Mouse (Mus musculus) embryonic fibroblast, embryonic 13.5 days (primary cell): ENCODE data around the gene Spib. TPM values are rescaled to one million over a fixed set of nuclear protein-coding genes. Genes with fewer than 3 reads are reported as not detected.

Experiments
- H3K27ac ChIP-seq: 2 replicates; pipeline ENCODE4 v1.5.1; 2012; ENCODE audit warnings: low read length, control low read depth, inconsistent platforms; ENCODE audit not compliant: insufficient read depth
- H3K4me1 ChIP-seq: 2 replicates; pipeline ENCODE4 v1.6.1; 2011; ENCODE audit warnings: low read length; ENCODE audit not compliant: control insufficient read depth, insufficient read depth
- H3K4me3 ChIP-seq: 2 replicates; pipeline ENCODE4 v1.5.1; 2011; ENCODE audit warnings: mild to moderate bottlenecking, control low read depth, low read length; ENCODE audit not compliant: insufficient read depth
- CTCF ChIP-seq: IDR thresholded peaks from 2 replicates; pipeline ENCODE4 v1.5.1; 2011; ENCODE audit warnings: mild to moderate bottlenecking, control low read depth, low read length, moderate library complexity, borderline replicate concordance; ENCODE audit not compliant: insufficient read depth
- POLR2A ChIP-seq: IDR thresholded peaks from 2 replicates; pipeline ENCODE4 v1.6.1; 2011; ENCODE audit warnings: low read depth, mild to moderate bottlenecking, control low read depth, low read length, moderate library complexity
- polyA plus RNA-seq: library from polyadenylated mRNA; stranded (reverse); fragments of >200 nt; gene quantifications from 2 replicates; pipeline ENCODE4 v1.2.4, GENCODE M21; 2011; ENCODE audit warnings: low read depth; ENCODE audit not compliant: missing spikeins, insufficient read length

Gene Spib
- polyA plus RNA-seq, result not detected in 2 replicates

GRCm38 (mm10) chr7:44531946-44532732 lies at the start of gene Spib:
Gene Spib (minus strand): TSS chr7:44532071.
- no peaks in the 10 kb centered on the region for H3K4me1 ChIP-seq
- no peak within 1 kb of the TSS for H3K4me3 ChIP-seq
- TF ChIP-seq POLR2A (no peak), CTCF (no peak)
- no peak within 1 kb of the TSS for H3K27ac ChIP-seq

GRCm38 (mm10) chr7:44581637-44582036 lies 49.8 kb upstream of the Spib start:
- H3K4me3 ChIP-seq, result no peak overlapping the region
- TF ChIP-seq CTCF (no peak), POLR2A (no peak)
- H3K4me1 ChIP-seq, result no peaks in the 10 kb centered on the region
- no peak overlapping the region for H3K27ac ChIP-seq

GRCm38 (mm10) chr7:44576333-44576844 lies 44.5 kb upstream of the Spib start:
- H3K4me3 ChIP-seq, result no peak overlapping the region
- no peak for TF ChIP-seq CTCF
- TF ChIP-seq POLR2A, result no peak
- no peak overlapping the region for H3K27ac ChIP-seq
- no peaks in the 10 kb centered on the region for H3K4me1 ChIP-seq

DNA sequence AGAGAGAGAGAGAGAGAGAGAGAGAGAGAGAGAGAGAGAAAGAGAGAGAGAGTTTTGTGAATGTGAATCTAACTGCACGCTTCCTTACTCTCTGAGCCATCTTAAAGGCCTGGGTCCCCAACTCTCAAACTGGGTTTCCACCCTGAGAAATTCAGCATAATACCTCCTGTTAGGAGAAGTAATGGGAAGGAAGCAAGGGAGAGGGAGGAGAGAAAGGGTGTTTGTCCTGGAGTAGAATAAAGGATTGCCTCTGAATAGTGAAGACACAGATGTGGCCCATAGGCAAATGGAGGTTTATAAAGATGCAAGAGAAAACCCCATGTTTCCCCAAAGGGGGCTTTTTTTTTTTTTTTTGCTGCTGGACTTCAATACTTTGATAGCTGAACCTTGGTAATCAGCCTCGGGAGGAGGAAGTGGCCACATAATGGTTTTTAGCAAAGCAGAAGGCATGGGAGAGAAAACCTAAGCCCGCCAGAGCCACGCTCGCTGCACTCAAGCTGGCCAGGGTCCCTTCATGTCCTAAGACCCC lies 41.1 kb upstream of the Spib start:
- Histone ChIP-seq H3K27ac (no peak overlapping the region), H3K4me1 (no peaks in the 10 kb centered on the region), H3K4me3 (no peak overlapping the region)
- TF ChIP-seq CTCF (no peak), POLR2A (no peak)

- H3K4me1 ChIP-seq, result no peaks in the 10 kb centered on the region
- H3K27ac ChIP-seq, result no peak within 1 kb of the TSS
- no peak within 1 kb of the TSS for H3K4me3 ChIP-seq
- TF ChIP-seq POLR2A, result no peak
- TF ChIP-seq CTCF, result no peak
These were observed 40.4 kb upstream of the Spib start, which contains the start of gene Napsa for GRCm38 (mm10) chr7:44572213-44572701. Gene Napsa (plus strand): TSS chr7:44572380.

GRCm38 (mm10) chr7:44571811-44572210 lies 39.9 kb upstream of the Spib start:
- H3K27ac ChIP-seq, result no peak overlapping the region
- no peak overlapping the region for H3K4me3 ChIP-seq

DNA sequence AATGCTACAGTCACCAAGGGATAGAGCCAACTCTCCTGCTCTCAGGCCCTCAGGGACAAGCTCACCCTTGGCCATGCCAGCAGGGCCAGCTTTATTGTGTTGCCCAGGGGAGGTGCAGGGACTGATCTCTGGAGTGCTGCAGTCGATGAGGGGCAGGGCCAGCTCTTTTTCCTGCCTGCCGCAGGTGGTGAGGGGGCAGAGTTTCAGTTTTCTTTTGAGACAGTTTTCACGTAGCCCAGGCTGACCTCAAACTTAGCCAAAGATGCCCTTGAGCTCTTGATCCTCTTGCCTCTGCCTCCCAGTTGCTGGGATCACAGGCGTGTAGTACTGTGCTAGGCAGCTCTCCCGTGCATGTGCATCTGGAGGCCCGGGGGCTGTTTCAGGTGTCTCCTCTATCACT lies 39.1 kb upstream of the Spib start:
- Histone ChIP-seq H3K4me1 (no peaks in the 10 kb centered on the region), H3K4me3 (no peak overlapping the region), H3K27ac (no peak overlapping the region)
- no peak for TF ChIP-seq POLR2A
- TF ChIP-seq CTCF, result no peak

More at GRCm38 (mm10) chr7:44571811-44572210, 39.9 kb upstream of the Spib start:
- TF ChIP-seq POLR2A (no peak), CTCF (no peak)
- no peaks in the 10 kb centered on the region for H3K4me1 ChIP-seq

DNA sequence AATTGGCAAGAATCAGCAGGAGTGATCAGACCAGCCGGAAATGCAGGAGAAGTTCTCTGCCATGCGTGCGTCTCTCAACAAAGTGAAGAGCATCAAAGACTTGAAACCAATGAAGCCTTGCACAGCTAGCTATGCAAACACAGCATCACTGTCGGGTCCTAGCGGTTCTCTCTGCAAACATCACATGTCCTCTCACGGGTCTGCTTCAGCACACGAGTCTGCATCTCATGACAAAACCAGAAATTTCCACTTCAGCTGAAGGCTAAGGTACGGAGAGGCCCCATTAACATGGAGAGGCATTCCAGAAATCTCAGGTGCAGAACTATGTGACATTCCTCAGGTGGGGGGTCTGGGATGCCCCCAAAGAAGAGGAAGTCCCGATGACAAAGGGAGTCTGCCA lies 36.9 kb upstream of the Spib start:
- no peak overlapping the region for H3K27ac ChIP-seq

GRCm38 (mm10) chr7:44565414-44565813 lies 33.5 kb upstream of the Spib start:
- TF ChIP-seq POLR2A (no peak), CTCF (no peak)

More for the DNA sequence above, 36.9 kb upstream of the Spib start:
- no peak overlapping the region for H3K4me3 ChIP-seq
- no peak for TF ChIP-seq POLR2A
- no peaks in the 10 kb centered on the region for H3K4me1 ChIP-seq

DNA sequence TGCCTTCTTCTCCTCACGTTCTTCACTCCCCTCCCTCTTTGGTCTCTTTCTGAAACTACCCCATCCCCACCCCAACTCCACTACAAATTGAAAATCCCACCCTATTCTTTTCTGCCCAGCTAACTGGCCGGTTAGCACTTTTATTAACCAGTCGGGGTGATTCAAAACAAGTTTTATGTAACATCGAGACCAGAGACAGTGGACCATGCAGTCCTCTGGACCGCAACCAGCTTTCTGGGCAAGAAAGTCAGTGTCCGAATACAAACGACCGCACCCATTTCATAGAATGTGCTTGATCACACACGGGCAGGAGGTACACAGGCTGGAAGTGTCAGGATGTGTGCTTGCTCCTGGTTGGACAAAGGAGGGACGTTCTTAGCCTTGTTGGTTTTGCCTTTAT lies 32.6 kb upstream of the Spib start:
- TF ChIP-seq POLR2A, result no peak
- TF ChIP-seq CTCF, result no peak
- Histone ChIP-seq H3K4me3 (no peak overlapping the region), H3K4me1 (no peaks in the 10 kb centered on the region), H3K27ac (no peak overlapping the region)

More at GRCm38 (mm10) chr7:44565414-44565813, 33.5 kb upstream of the Spib start:
- no peak overlapping the region for H3K27ac ChIP-seq
- no peaks in the 10 kb centered on the region for H3K4me1 ChIP-seq
- H3K4me3 ChIP-seq, result no peak overlapping the region

DNA sequence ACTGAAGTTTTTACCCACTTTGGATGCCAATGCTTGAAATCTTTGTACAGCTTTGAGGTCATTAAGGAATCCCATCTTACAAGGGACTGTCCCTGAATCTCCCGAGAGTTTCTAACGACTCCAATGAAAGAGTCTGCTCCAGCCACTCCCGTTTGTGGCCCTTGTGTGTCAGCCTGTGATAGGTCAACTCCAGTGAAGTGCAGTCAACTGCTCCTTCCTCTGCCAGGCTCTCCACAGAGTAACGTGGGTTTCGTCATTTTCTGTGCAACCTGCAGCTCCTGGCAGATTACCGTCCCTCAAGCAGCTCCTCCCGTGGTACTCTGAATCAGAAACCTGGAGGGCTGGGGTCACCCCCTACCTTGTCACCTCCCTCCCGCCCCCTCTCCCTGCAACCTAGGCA lies 31.4 kb upstream of the Spib start:
- Histone ChIP-seq H3K27ac (no peak overlapping the region), H3K4me3 (no peak overlapping the region), H3K4me1 (no peaks in the 10 kb centered on the region)
- TF ChIP-seq CTCF, result no peak
- no peak for TF ChIP-seq POLR2A
